Mouse (Mus musculus): ENCODE results near the gene Rgl1. TPM values are rescaled to one million over a fixed set of nuclear protein-coding genes. Genes with fewer than 3 reads are reported as not detected.
A peak's percentile ranks its signal among the peaks of the same experiment; 100 is the strongest.

Gene Rgl1
- polyA plus RNA-seq, 1 experiment from 2014 or later: 33.2 TPM

- H3K27ac ChIP-seq (ENCODE audit: low read length): no peak overlapping the region
- 47% methylated on average over 3 of the region's 3 CpGs for WGBS
- TF ChIP-seq CTCF (IDR thresholded peaks at IDR 0.05) (no peak), EP300 (IDR thresholded peaks at IDR 0.05) (no peak)
- H3K36me3 ChIP-seq (ENCODE audit: insufficient read depth, low read length): no peaks in the 10 kb centered on the region
- no peak overlapping the region for H3K4me2 ChIP-seq (replicated peaks; ENCODE audit: low read depth, low read length)
- H3K27me3 ChIP-seq (replicated peaks; ENCODE audit: insufficient read depth, low read length): no peaks in the 10 kb centered on the region
- H3K9me3 ChIP-seq (ENCODE audit: low read length): no peaks in the 10 kb centered on the region
- H3K4me1 ChIP-seq (ENCODE audit: insufficient read depth, low read depth, low read length): no peaks in the 10 kb centered on the region
- DNase-seq (ENCODE audit: low spot score) (no peak), ATAC-seq (no peak)
- H3K9ac ChIP-seq (replicated peaks; ENCODE audit: low read depth): no peak overlapping the region
- no peak overlapping the region for H3K4me3 ChIP-seq (ENCODE audit: low read depth, low read length)
Measured at GRCm38 (mm10) chr1:152726095-152726494, 40.1 kb downstream of the Rgl1 start.

DNA sequence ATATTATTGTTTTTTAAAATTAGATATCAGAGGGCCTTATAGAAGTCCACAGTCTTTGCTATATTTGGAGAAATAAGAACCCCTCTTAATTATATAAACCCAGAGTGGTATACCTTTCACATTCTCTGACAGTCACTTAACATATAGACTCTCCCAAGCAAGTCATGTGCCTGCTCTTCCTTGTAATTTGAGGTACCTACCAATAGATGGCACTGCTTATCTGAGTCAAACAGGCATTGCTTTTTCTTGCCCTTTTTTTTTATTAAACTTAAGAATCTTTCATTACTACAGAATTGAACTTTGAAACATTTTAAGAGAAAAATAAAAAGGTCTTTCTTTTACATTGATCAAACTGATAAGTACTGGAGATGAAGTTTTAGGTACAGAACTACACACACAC, 41.9 kb downstream of the Rgl1 start:
- Histone ChIP-seq H3K36me3 (ENCODE audit: insufficient read depth, low read length) (no peaks in the 10 kb centered on the region), H3K9me3 (ENCODE audit: low read length) (no peaks in the 10 kb centered on the region), H3K27me3 (replicated peaks; ENCODE audit: insufficient read depth, low read length) (no peaks in the 10 kb centered on the region), H3K9ac (replicated peaks; ENCODE audit: low read depth) (no peak overlapping the region), H3K27ac (ENCODE audit: low read length) (no peak overlapping the region), H3K4me2 (replicated peaks; ENCODE audit: low read depth, low read length) (no peak overlapping the region), H3K4me3 (ENCODE audit: low read depth, low read length) (no peak overlapping the region), H3K4me1 (ENCODE audit: insufficient read depth, low read depth, low read length) (no peaks in the 10 kb centered on the region)
- peak; percentile 38 for DNase-seq (ENCODE audit: low spot score)
- ATAC-seq: no peak
- peak; percentile 48 for TF ChIP-seq CTCF (IDR thresholded peaks at IDR 0.05)
- no peak for TF ChIP-seq EP300 (IDR thresholded peaks at IDR 0.05)

DNA sequence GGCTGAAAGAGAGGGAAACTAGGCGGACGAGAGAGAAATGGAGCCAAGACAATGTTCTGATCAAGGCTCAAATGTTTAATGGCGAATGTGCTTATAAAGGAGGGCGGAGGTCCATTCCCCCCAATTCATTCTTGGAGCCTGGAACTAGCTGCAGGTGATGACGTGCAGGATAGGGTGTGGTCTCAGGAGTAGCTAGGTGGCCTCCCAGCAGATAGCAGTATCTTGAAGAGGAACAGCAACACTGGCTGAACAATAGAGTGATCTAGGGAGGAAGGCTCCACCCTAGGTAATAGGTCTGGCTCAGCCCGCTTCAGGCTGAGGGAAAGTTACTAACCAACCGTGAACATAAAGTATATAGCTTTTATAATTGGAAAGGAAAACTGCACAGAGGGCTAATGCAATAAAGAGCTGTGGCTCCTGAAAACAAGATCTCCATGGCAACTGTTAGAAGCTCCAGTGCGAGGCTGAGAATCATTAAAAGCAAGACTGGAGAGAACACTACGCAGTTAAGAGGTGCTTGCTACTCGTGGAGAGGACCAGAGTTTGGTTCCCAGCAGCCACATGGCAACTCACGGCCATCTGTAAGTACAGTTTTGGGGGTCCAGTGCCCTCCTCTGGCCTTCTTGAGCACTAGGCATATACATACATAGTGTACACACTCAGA, 44.5 kb downstream of the Rgl1 start:
- Histone ChIP-seq H3K4me1 (ENCODE audit: insufficient read depth, low read depth, low read length) (no peaks in the 10 kb centered on the region; the same call in 1 of the 2 replicates), H3K27me3 (replicated peaks; ENCODE audit: insufficient read depth, low read length) (no peaks in the 10 kb centered on the region), H3K27ac (ENCODE audit: low read length) (no peak overlapping the region), H3K4me2 (replicated peaks; ENCODE audit: low read depth, low read length) (no peak overlapping the region), H3K9ac (replicated peaks; ENCODE audit: low read depth) (no peak overlapping the region), H3K9me3 (ENCODE audit: low read length) (no peaks in the 10 kb centered on the region), H3K4me3 (ENCODE audit: low read depth, low read length) (no peak overlapping the region), H3K36me3 (ENCODE audit: insufficient read depth, low read length) (no peaks in the 10 kb centered on the region)
- ATAC-seq (peak; percentile 40; the same call in 1 of the 2 replicates), DNase-seq (ENCODE audit: low spot score) (peak; percentile 18)
- 83% methylated on average over 11 of the region's 11 CpGs for WGBS
- TF ChIP-seq EP300 (IDR thresholded peaks at IDR 0.05) (no peak), CTCF (IDR thresholded peaks at IDR 0.05) (no peak)

GRCm38 (mm10) chr1:152720969-152721368, 45.2 kb downstream of the Rgl1 start:
- no peaks in the 10 kb centered on the region for H3K36me3 ChIP-seq (ENCODE audit: insufficient read depth, low read length)
- ATAC-seq: no peak
- TF ChIP-seq CTCF (IDR thresholded peaks at IDR 0.05): no peak
- no peak for TF ChIP-seq EP300 (IDR thresholded peaks at IDR 0.05)
- H3K9me3 ChIP-seq (ENCODE audit: low read length): no peaks in the 10 kb centered on the region
- no peak overlapping the region for H3K4me2 ChIP-seq (replicated peaks; ENCODE audit: low read depth, low read length)
- H3K27ac ChIP-seq (ENCODE audit: low read length): no peak overlapping the region
- H3K4me3 ChIP-seq (ENCODE audit: low read depth, low read length): no peak overlapping the region
- H3K9ac ChIP-seq (replicated peaks; ENCODE audit: low read depth): no peak overlapping the region
- no peak for DNase-seq (ENCODE audit: low spot score)
- 54% methylated on average over 4 of the region's 4 CpGs for WGBS
- H3K27me3 ChIP-seq (replicated peaks; ENCODE audit: insufficient read depth, low read length): no peaks in the 10 kb centered on the region
- H3K4me1 ChIP-seq (ENCODE audit: insufficient read depth, low read depth, low read length): no peaks in the 10 kb centered on the region; the same call in 1 of the 2 replicates

- H3K4me1 ChIP-seq (ENCODE audit: insufficient read depth, low read depth, low read length): no peaks in the 10 kb centered on the region; the same call in 1 of the 2 replicates
- H3K36me3 ChIP-seq (ENCODE audit: insufficient read depth, low read length): no peaks in the 10 kb centered on the region
- DNase-seq (ENCODE audit: low spot score) (no peak), ATAC-seq (no peak)
- H3K4me3 ChIP-seq (ENCODE audit: low read depth, low read length): no peak overlapping the region
- no peak overlapping the region for H3K9ac ChIP-seq (replicated peaks; ENCODE audit: low read depth)
- 24% methylated on average over 6 of the region's 6 CpGs for WGBS
- H3K27ac ChIP-seq (ENCODE audit: low read length): 0 out of 2 replicates have a peak overlapping the region, but pooled peaks have one; percentile 26
- H3K9me3 ChIP-seq (ENCODE audit: low read length): no peaks in the 10 kb centered on the region
- TF ChIP-seq CTCF (IDR thresholded peaks at IDR 0.05) (no peak), EP300 (IDR thresholded peaks at IDR 0.05) (no peak)
- no peaks in the 10 kb centered on the region for H3K27me3 ChIP-seq (replicated peaks; ENCODE audit: insufficient read depth, low read length)
- no peak overlapping the region for H3K4me2 ChIP-seq (replicated peaks; ENCODE audit: low read depth, low read length)
Measured at GRCm38 (mm10) chr1:152718200-152718599, 48.0 kb downstream of the Rgl1 start.

DNA sequence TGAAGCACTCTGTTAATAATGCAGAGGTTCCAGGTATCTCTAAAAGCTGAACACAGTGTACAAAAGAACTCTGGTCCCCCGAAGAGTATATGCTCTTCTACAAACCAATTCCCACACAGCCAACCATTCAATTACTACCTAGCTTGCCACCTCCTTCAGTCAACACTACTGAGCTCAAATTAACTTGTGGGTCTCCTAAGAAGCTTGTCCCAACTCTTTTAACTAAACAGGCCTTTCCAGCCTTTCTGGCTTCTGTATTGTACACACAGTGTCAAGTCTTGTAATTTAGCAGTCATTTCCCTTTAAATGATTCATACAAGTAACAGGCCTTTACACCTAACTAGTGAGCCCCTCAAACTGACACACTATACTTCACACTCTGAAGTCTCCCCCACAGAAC, 48.8 kb downstream of the Rgl1 start:
- H3K27ac ChIP-seq (ENCODE audit: low read length): no peak overlapping the region
- 48% methylated on average over 1 of the region's 1 CpGs for WGBS
- ATAC-seq: peak; percentile 49

More for the DNA sequence above, 48.8 kb downstream of the Rgl1 start:
- TF ChIP-seq EP300 (IDR thresholded peaks at IDR 0.05) (no peak), CTCF (IDR thresholded peaks at IDR 0.05) (no peak)
- DNase-seq (ENCODE audit: low spot score): peak; percentile 25
- Histone ChIP-seq H3K9ac (replicated peaks; ENCODE audit: low read depth) (no peak overlapping the region), H3K27me3 (replicated peaks; ENCODE audit: insufficient read depth, low read length) (no peaks in the 10 kb centered on the region), H3K4me3 (ENCODE audit: low read depth, low read length) (no peak overlapping the region), H3K9me3 (ENCODE audit: low read length) (no peaks in the 10 kb centered on the region), H3K36me3 (ENCODE audit: insufficient read depth, low read length) (no peaks in the 10 kb centered on the region), H3K4me1 (ENCODE audit: insufficient read depth, low read depth, low read length) (no peaks in the 10 kb centered on the region; the same call in 1 of the 2 replicates), H3K4me2 (replicated peaks; ENCODE audit: low read depth, low read length) (no peak overlapping the region)
